Mouse (Mus musculus) liver, adult 2 months (tissue): ENCODE results near the gene Cep57. TPM values are rescaled to one million over a fixed set of nuclear protein-coding genes. Genes with fewer than 3 reads are reported as not detected.
"Not testable (repeated sequence)": the region's sequence is repeated elsewhere in the genome, so short reads cannot be mapped to it uniquely, and the experiment has no call there.

Experiments used
- DNase-seq: peaks from one replicate; pipeline ENCODE4 v3.0.0-alpha.2; 2011; ENCODE audit warnings: low read depth, low spot score; ENCODE audit errors: extremely low read depth
- H3K27ac ChIP-seq: fragments of 200-500 bp; replicated peaks from 2 replicates; pipeline ENCODE4 v1.5.1; 2012; ENCODE audit warnings: low read depth, mild to moderate bottlenecking, control low read depth, inconsistent platforms, low read length; ENCODE audit not compliant: insufficient read depth
- H3K27me3 ChIP-seq: fragments of 200-500 bp; 2 replicates; pipeline ENCODE4 v1.6.1; 2012; ENCODE audit warnings: mild to moderate bottlenecking, moderate library complexity, low read length, inconsistent platforms; ENCODE audit not compliant: control insufficient read depth, insufficient read depth
- H3K36me3 ChIP-seq: fragments of 200-500 bp; 2 replicates; pipeline ENCODE4 v1.6.1; 2012; ENCODE audit warnings: low read length, inconsistent platforms; ENCODE audit not compliant: control insufficient read depth, insufficient read depth
- H3K4me1 ChIP-seq: fragments of 200-500 bp; 2 replicates; pipeline ENCODE4 v1.6.1; 2011; ENCODE audit warnings: low read length; ENCODE audit not compliant: control insufficient read depth, insufficient read depth
- H3K4me3 ChIP-seq: fragments of 200-500 bp; 2 replicates; pipeline ENCODE4 v1.5.1; 2011; ENCODE audit warnings: low read depth, mild to moderate bottlenecking, control low read depth, low read length, moderate library complexity; ENCODE audit not compliant: insufficient read depth
- H3K79me2 ChIP-seq: fragments of 200-500 bp; 2 replicates; pipeline ENCODE4 v1.6.1; 2012; ENCODE audit warnings: inconsistent platforms, mild to moderate bottlenecking, low read length, moderate library complexity; ENCODE audit not compliant: control insufficient read depth, insufficient read depth
- H3K9ac ChIP-seq: fragments of 200-500 bp; 2 replicates; pipeline ENCODE4 v1.6.1; 2012; ENCODE audit warnings: low read depth, mild to moderate bottlenecking, control low read depth, inconsistent platforms, low read length
- CTCF ChIP-seq: fragments of 200-500 bp; IDR thresholded peaks from 2 replicates; pipeline ENCODE4 v1.5.1; 2011; ENCODE audit warnings: low read depth, low read length, control low read depth
- POLR2A ChIP-seq: fragments of 200-500 bp; IDR thresholded peaks from 2 replicates; pipeline ENCODE4 v1.6.1; 2011; ENCODE audit warnings: low read length, control low read depth; ENCODE audit not compliant: insufficient read depth; ENCODE audit errors: extremely low read depth
- WGBS: fragments of 180-500 bp; shearing (Covaris S2); methylation state at CpG from one replicate; pipeline ENCODE4 v1.1.7; 2018; 5-methylcytosine and 5-hydroxymethylcytosine counted together
- polyA plus RNA-seq: library from polyadenylated mRNA; depleted of rRNA; stranded (reverse); fragments of >200 nt; gene quantifications from 2 replicates; pipeline ENCODE4 v1.2.3, GENCODE M21; 2012
- total RNA-seq: library from RNA; depleted of rRNA; stranded (reverse); fragments of >200 nt; gene quantifications from 2 replicates; pipeline ENCODE4 v1.2.3, GENCODE M21; 2014

Gene Cep57
- total and polyA plus RNA-seq, 2 experiments, result 3.3 to 15.6 TPM

- TF ChIP-seq CTCF (peak; percentile 36; the same call in 1 of the 2 replicates), POLR2A (no peak)
- Histone ChIP-seq H3K79me2 (no peaks in the 10 kb centered on the region), H3K27me3 (no peaks in the 10 kb centered on the region), H3K4me3 (no peak overlapping the region), H3K36me3 (peaks cover 62% of the 10 kb centered on the region), H3K4me1 (no peaks in the 10 kb centered on the region), H3K9ac (no peak overlapping the region), H3K27ac (no peak overlapping the region)
- no peak for DNase-seq
These were observed 17.0 kb downstream of the Cep57 start for GRCm38 (mm10) chr9:13809937-13810336.

- H3K9ac ChIP-seq, result no peak overlapping the region
- WGBS, result 84% methylated on average over 5 of the region's 5 CpGs
- no peak for TF ChIP-seq POLR2A
- no peaks in the 10 kb centered on the region for H3K4me1 ChIP-seq
- H3K79me2 ChIP-seq, result no peaks in the 10 kb centered on the region
- no peak overlapping the region for H3K4me3 ChIP-seq
- no peak for DNase-seq
- H3K27ac ChIP-seq, result no peak overlapping the region
- peaks cover 66% of the 10 kb centered on the region for H3K36me3 ChIP-seq
- no peaks in the 10 kb centered on the region for H3K27me3 ChIP-seq
These were observed 19.2 kb downstream of the Cep57 start for GRCm38 (mm10) chr9:13807657-13808056.

GRCm38 (mm10) chr9:13806854-13807253 is 20.1 kb downstream of the Cep57 start:
- 93% methylated on average over 7 of the region's 7 CpGs for WGBS
- H3K27me3 ChIP-seq, result no peaks in the 10 kb centered on the region

GRCm38 (mm10) chr9:13804480-13804879 is 22.4 kb downstream of the Cep57 start:
- TF ChIP-seq POLR2A (no peak), CTCF (no peak)
- 87% methylated on average over 1 of the region's 1 CpGs for WGBS
- Histone ChIP-seq H3K27ac (no peak overlapping the region), H3K36me3 (peaks cover 58% of the 10 kb centered on the region), H3K27me3 (no peaks in the 10 kb centered on the region), H3K9ac (no peak overlapping the region), H3K4me1 (no peaks in the 10 kb centered on the region), H3K4me3 (no peak overlapping the region), H3K79me2 (no peaks in the 10 kb centered on the region)
- no peak for DNase-seq

More at GRCm38 (mm10) chr9:13806854-13807253, 20.1 kb downstream of the Cep57 start:
- H3K4me3 ChIP-seq, result no peak overlapping the region
- H3K9ac ChIP-seq, result no peak overlapping the region
- TF ChIP-seq POLR2A (no peak), CTCF (no peak)
- peaks cover 61% of the 10 kb centered on the region for H3K36me3 ChIP-seq
- no peak for DNase-seq
- no peaks in the 10 kb centered on the region for H3K79me2 ChIP-seq
- H3K27ac ChIP-seq, result no peak overlapping the region
- H3K4me1 ChIP-seq, result no peaks in the 10 kb centered on the region

GRCm38 (mm10) chr9:13794756-13795155 is 32.2 kb downstream of the Cep57 start:
- no peaks in the 10 kb centered on the region for H3K4me1 ChIP-seq
- no peak overlapping the region for H3K27ac ChIP-seq
- H3K9ac ChIP-seq, result no peak overlapping the region
- H3K36me3 ChIP-seq, result peaks cover 29% of the 10 kb centered on the region
- H3K4me3 ChIP-seq, result no peak overlapping the region
- no peak for DNase-seq
- WGBS, result 92% methylated on average over 2 of the region's 2 CpGs
- TF ChIP-seq POLR2A, result no peak
- no peak for TF ChIP-seq CTCF
- H3K27me3 ChIP-seq, result no peaks in the 10 kb centered on the region
- H3K79me2 ChIP-seq, result no peaks in the 10 kb centered on the region

- H3K27me3 ChIP-seq, result no peaks in the 10 kb centered on the region
- DNase-seq, result no peak
These were observed 32.6 kb downstream of the Cep57 start for GRCm38 (mm10) chr9:13794302-13794701.

GRCm38 (mm10) chr9:13790864-13791263 is 36.0 kb downstream of the Cep57 start:
- not testable (repeated sequence) for H3K4me3 ChIP-seq, H3K27ac ChIP-seq, H3K4me1 ChIP-seq, H3K79me2 ChIP-seq, DNase-seq, H3K27me3 ChIP-seq, H3K9ac ChIP-seq
- WGBS, result 98% methylated on average over 8 of the region's 8 CpGs
- peaks cover 37% of the 10 kb centered on the region for H3K36me3 ChIP-seq

More at GRCm38 (mm10) chr9:13794302-13794701, 32.6 kb downstream of the Cep57 start:
- Histone ChIP-seq H3K79me2 (no peaks in the 10 kb centered on the region), H3K27ac (no peak overlapping the region), H3K36me3 (peaks cover 24% of the 10 kb centered on the region), H3K9ac (no peak overlapping the region), H3K4me3 (no peak overlapping the region), H3K4me1 (no peaks in the 10 kb centered on the region)
- WGBS, result 82% methylated on average over 1 of the region's 1 CpGs
- TF ChIP-seq CTCF, result no peak
- no peak for TF ChIP-seq POLR2A
